Mouse (Mus musculus): Measurements from ENCODE around the gene Gstm5.

Gstm5 gene

DNA sequence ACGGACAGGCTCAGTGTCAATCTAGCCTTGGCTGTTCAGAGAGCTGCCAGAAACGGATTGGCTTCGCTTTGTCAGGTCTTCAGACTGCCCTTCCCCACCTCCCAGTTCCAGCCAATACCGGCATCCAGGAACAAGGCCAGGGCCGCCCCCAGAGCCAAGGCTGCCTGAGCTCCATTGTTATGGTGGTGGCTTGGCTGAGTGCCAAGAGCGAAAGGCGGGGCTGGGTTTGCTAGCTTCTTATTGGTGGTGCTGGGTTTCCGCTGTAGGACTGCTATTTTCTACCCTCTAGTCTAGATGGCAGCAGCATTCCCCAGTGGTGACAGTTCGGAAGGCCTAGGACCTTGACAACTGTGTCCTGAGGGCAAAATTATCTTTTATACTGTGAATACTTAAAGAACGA is 36.0 kb downstream of the Gstm5 start, which contains the start of gene Gstm7:
TSS of gene Gstm7 (minus strand) at position 148 of the 400 bp plus-strand sequence.
- DNase-seq (ENCODE audit: low read depth, low spot score): peak; percentile 70

DNA sequence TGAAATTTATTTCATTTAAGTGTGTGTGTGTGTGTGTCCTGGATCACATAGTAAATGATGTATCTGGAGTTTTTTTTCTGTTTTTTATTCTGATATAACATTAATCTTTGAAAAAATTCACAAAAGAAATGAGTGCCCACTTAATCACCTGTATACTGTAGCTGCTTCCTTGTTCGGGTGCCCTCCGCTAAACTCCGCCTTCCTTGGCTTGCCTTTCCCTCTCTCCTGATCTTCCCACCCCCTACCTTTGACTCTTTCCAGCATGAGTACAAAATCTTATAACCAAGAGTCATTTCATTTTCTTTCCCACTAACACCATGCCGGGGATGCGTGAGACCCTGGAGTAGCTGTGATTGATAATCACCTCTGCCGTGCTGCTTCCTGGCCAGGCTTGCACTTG is 36.5 kb downstream of the Gstm5 start:
- DNase-seq (ENCODE audit: low read depth, low spot score): no peak

DNA sequence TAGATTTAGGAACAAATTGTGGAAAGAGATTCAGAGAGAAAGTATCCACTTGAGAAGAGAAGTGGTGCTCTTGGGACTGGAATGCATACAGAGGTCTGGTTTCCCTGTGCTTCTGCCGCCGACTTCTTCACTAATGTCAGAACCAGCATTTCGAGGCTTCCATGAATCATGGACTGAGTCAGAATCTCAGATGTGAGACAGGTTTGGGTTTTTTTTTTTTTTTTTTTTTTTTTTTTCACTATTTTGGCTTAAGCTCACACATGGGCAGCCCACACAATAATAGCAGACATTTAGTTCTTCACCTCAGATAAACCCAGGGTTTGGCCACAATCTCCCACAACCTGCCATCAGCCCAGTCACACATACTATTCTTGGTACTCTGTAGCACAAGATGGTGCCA is 39.6 kb downstream of the Gstm5 start:
- no peak for DNase-seq (ENCODE audit: low read depth, low spot score)

DNA sequence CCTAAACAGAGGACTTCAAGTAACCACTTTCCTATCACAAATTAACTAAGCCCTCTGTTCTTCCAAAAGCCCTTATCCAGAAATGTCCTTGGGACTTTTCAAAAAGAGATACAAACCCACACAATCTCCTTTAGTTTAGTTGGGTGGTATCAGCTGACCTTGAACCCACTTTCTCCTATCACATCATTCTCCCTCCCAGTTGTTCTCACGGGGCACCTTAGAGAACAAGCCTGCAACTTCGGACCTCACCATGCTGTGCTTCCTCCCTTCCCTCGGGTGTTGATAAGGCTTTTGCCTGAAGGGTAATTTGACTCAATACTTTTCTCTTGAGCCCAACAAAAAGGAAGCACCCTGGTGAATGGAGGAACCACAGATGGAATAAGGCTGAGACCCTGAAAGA is 40.3 kb downstream of the Gstm5 start:
- DNase-seq (ENCODE audit: low read depth, low spot score): no peak

DNA sequence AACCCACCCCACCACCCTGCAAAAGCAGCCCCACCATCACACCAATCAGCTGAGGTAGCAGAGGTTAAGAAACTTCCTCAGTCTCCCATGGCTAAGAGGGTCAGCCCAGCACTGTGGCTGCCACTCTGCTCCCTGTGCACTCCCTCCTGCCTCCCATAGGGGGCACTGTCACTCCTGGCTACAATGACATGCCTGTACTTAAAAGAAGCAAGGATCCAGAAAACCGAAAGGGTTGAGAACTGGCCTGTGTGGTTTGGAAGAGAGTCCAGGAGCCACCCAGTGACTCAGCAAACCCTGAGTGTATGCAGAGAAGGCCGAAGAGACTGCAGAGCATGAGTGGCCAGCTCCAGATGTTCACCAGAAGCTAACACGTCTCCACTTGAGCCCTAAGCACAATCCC is 43.8 kb downstream of the Gstm5 start:
- DNase-seq (ENCODE audit: low read depth, low spot score): peak; percentile 14

DNA sequence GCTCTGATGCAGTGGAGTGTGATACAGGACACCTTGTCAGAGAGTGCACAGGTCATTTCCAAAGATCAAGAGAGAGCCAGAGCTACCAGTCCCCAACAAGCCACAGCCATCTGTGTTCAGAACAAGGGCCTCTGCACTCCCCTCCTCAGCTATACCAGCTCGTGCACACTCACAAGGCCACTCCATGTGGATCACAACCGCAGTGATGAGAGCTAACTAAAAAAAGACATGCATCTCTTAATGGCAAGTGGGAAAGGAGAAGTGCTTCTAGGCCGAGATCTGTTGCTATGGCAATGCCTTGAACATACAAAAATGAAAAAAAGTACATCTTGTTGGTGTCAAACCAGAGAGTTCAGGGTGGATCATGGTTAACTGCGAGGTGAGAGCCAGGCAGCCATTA is 44.2 kb downstream of the Gstm5 start:
- DNase-seq (ENCODE audit: low read depth, low spot score): no peak

DNA sequence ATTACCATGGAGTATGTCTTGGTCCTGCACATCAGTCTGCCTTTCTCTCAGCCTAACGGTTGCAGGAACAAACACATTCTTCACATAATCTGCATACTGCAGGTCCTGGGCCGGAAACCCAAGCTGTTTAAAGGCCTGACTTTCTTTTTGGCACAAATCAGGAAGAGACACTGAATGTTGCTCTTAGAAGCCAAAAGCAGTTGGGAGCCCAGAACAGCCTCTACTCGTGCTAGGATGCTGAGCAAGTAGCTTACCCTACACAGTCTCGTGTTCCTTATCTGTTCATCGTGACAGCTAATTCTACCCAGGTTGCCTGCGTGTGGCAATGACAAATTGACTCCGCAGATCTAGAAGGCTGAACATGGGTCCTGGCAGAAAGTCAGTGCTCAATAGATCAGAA is 44.9 kb downstream of the Gstm5 start:
- no peak for DNase-seq (ENCODE audit: low read depth, low spot score)

DNA sequence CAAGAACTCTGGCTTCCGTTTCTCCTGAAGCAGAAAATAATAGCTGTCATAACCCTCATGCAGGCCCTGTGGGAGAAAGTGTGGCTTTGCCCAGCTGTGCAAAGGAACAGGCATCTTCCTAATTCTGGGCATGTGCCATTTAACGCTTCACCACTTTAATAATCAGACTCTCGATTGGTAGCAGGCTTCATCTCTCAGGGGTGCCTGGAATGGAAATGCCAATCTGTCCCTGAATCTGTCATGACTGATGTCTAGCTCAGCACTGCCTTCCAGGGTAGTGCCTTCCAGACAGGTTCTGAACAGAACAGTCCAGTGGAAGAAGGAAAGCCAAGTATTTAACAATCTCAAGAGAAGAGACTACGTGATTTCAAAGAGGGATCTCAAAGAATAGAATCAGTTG is 45.6 kb downstream of the Gstm5 start:
- no peak for DNase-seq (ENCODE audit: low read depth, low spot score)

DNA sequence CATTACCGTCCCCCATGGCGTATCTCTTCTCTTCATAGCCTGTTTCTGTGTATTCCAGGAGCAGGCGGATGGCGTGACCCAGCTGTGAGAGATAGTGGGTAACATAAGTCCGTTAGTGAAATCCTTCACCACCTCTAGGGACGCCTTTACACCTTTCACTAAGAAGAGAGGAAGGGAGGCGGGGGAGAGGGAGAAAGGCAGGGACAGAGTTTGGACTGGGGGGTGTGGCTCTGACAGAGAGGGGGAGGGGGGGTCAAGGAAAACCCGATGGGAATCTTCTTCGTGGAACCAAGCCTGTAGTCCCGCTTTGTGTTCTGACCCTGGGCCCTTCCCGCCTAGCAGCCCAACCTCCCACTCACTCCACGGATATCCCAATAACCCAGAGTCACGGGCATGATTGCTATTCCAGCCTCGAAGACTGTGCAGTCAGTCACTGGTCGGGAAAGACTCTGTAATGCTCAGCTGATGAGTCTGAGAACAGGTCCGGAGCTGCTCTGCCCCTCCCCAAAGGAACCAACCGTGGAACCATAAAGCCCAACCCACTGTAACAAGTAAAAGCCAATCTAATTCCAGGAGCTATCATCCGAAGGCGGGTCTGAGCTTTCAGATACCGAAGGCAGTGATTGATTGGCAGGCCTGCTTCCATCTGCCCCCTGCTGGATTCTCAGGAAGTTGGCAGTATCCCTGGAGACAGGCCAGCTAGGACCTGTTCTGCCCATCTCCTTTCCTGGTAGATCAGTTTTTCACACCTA is 47.8 kb downstream of the Gstm5 start, which contains the start of gene Gstm6:
TSS of gene Gstm6 (minus strand) at position 511 of the 752 bp plus-strand sequence.
- no peak for DNase-seq (ENCODE audit: low read depth, low spot score)

DNA sequence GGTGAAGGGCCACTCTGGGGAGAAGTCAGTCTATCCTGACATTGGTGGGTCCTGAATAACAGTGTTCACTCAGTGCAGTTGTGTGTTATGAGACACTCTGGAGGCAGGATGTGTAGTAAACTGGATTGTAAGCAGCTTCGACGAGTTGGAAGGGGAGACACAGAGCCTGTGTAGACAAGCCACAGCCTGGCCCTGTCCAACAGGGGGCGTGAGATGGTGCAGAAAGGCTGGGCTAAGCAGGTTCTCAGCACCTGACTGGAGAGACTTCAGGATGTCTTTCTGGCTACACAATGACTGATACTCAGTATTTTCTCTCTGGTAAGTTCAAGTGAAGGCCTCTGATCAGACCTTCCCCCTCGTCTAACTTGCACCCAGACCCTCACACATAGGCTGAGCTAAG is 50.1 kb downstream of the Gstm5 start:
- DNase-seq (ENCODE audit: low read depth, low spot score): no peak

Measured in CD4-positive helper T cell, adult 2 months (primary cell).